19 mouse cellular contexts compared by ENCODE assay signal in the genomic region with DNA sequence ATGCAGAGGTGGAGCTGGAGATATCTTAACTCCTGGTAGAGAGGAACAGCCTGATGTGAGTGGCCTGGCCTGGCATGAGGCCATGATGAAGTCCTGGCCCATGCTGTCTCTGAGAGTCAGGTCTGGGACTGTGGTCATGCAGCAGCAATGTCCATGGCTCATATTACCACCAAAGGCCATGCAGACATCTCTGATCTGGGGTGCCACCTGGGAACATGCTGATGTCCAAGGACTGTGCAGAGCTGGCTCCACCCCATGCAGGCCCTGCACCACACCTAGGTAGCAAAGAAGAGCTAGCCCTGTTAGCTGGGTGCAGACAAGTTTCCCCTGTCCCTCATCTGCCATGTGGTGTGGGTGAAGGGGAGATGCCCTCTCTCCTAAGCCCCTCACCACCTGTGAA.
DNase-seq lines count a peak whose midpoint lies in the region; ATAC-seq and TF ChIP-seq lines count a peak whose summit lies in the region.
"Had no signal": no experiment of that assay in that cellular context is flagged by ENCODE, and none has a peak within 500 bp of the region (broad histone marks: within the 10 kb centered on the region; RNA-seq: fewer than 3 reads in every experiment).

No protein-coding gene starts in this region.

- ATAC-seq in embryonic facial prominence, embryonic 12.5 days (ENCODE audit: insufficient number of reproducible peaks, insufficient read depth, low FRiP score, low TSS enrichment) = peak; percentile 22; the same call in 1 of the 2 replicates
- peak; percentile 19; the same call in 1 of the 2 replicates for ATAC-seq in limb, embryonic 15.5 days (ENCODE audit: insufficient number of reproducible peaks, low FRiP score, low TSS enrichment, low read depth)
- ATAC-seq in midbrain, postnatal 0 days (ENCODE audit: low FRiP score) = peak; percentile 47; the same call in 1 of the 2 replicates
- ATAC-seq in midbrain, embryonic 15.5 days (replicated peaks) = no peak
- ATAC-seq: forebrain, embryonic 16.5 days had no signal

- no peaks in the 10 kb centered on the region for H3K36me3 ChIP-seq in embryonic facial prominence, embryonic 12.5 days
- H3K36me3 ChIP-seq in embryonic facial prominence, embryonic 10.5 days (replicated peaks) = no peaks in the 10 kb centered on the region
- H3K36me3 ChIP-seq in limb, embryonic 15.5 days = no peaks in the 10 kb centered on the region
- no peaks in the 10 kb centered on the region for H3K36me3 ChIP-seq in limb, embryonic 10.5 days
- no peaks in the 10 kb centered on the region for H3K36me3 ChIP-seq in midbrain, postnatal 0 days (ENCODE audit: insufficient read depth, low read length)
- H3K36me3 ChIP-seq in midbrain, embryonic 15.5 days (replicated peaks) = no peaks in the 10 kb centered on the region
- H3K36me3 ChIP-seq: forebrain, embryonic 12.5 days; heart, embryonic 10.5 days; hindbrain, embryonic 15.5 days had no signal

- no peak for DNase-seq in embryonic facial prominence, embryonic 10.5 days (ENCODE audit: low spot score)
- no peak for DNase-seq in limb, embryonic 10.5 days (ENCODE audit: low spot score)
- DNase-seq in midbrain, postnatal 0 days (ENCODE audit: low spot score) = no peak
- no peak for DNase-seq in urinary bladder, postnatal 36 days (ENCODE audit: low spot score in 2 of 2)
- DNase-seq: adrenal gland, postnatal 10 days; cerebellum, adult 18-20 months; cerebellum, adult 9-11 months; cerebellum, postnatal 36 days; gastrocnemius, postnatal 10 days; heart, adult 18-20 months; heart, postnatal 10 days; heart, postnatal 4 days had no signal

- no peaks in the 10 kb centered on the region for H3K9me3 ChIP-seq in embryonic facial prominence, embryonic 12.5 days
- no peaks in the 10 kb centered on the region for H3K9me3 ChIP-seq in embryonic facial prominence, embryonic 10.5 days
- H3K9me3 ChIP-seq in limb, embryonic 15.5 days = no peaks in the 10 kb centered on the region
- no peaks in the 10 kb centered on the region for H3K9me3 ChIP-seq in limb, embryonic 10.5 days (replicated peaks)
- no peaks in the 10 kb centered on the region for H3K9me3 ChIP-seq in midbrain, postnatal 0 days (ENCODE audit: low read length)
- no peaks in the 10 kb centered on the region for H3K9me3 ChIP-seq in midbrain, embryonic 15.5 days
- H3K9me3 ChIP-seq: forebrain, embryonic 12.5 days; heart, embryonic 10.5 days; hindbrain, embryonic 15.5 days had no signal

- H3K4me1 ChIP-seq in embryonic facial prominence, embryonic 12.5 days = no peaks in the 10 kb centered on the region
- no peaks in the 10 kb centered on the region for H3K4me1 ChIP-seq in embryonic facial prominence, embryonic 10.5 days
- no peaks in the 10 kb centered on the region for H3K4me1 ChIP-seq in limb, embryonic 15.5 days
- H3K4me1 ChIP-seq in limb, embryonic 10.5 days = no peaks in the 10 kb centered on the region
- no peaks in the 10 kb centered on the region for H3K4me1 ChIP-seq in midbrain, postnatal 0 days (ENCODE audit: insufficient read depth, low read length)
- H3K4me1 ChIP-seq in midbrain, embryonic 15.5 days = no peaks in the 10 kb centered on the region
- H3K4me1 ChIP-seq: heart, embryonic 10.5 days; hindbrain, embryonic 15.5 days had no signal

- no peak overlapping the region for H3K27ac ChIP-seq in embryonic facial prominence, embryonic 12.5 days
- no peak overlapping the region for H3K27ac ChIP-seq in embryonic facial prominence, embryonic 10.5 days (replicated peaks)
- no peak overlapping the region for H3K27ac ChIP-seq in limb, embryonic 15.5 days
- H3K27ac ChIP-seq in limb, embryonic 10.5 days = no peak overlapping the region
- no peak overlapping the region for H3K27ac ChIP-seq in midbrain, postnatal 0 days (ENCODE audit: low read depth, low read length)
- H3K27ac ChIP-seq in midbrain, embryonic 15.5 days = no peak overlapping the region
- H3K27ac ChIP-seq: forebrain, embryonic 12.5 days; heart, embryonic 10.5 days; hindbrain, embryonic 15.5 days had no signal

- H3K4me3 ChIP-seq in embryonic facial prominence, embryonic 12.5 days = no peak overlapping the region
- H3K4me3 ChIP-seq in embryonic facial prominence, embryonic 10.5 days = no peak overlapping the region
- no peak overlapping the region for H3K4me3 ChIP-seq in limb, embryonic 15.5 days
- no peak overlapping the region for H3K4me3 ChIP-seq in limb, embryonic 10.5 days
- no peak overlapping the region for H3K4me3 ChIP-seq in midbrain, postnatal 0 days (ENCODE audit: low read depth, low read length)
- no peak overlapping the region for H3K4me3 ChIP-seq in midbrain, embryonic 15.5 days
- H3K4me3 ChIP-seq: forebrain, embryonic 12.5 days; heart, embryonic 10.5 days; hindbrain, embryonic 15.5 days had no signal

- no peak overlapping the region for H3K4me2 ChIP-seq in embryonic facial prominence, embryonic 12.5 days (replicated peaks)
- H3K4me2 ChIP-seq in limb, embryonic 15.5 days = no peak overlapping the region
- no peak overlapping the region for H3K4me2 ChIP-seq in midbrain, postnatal 0 days (ENCODE audit: low read depth, low read length, poor library complexity, severe bottlenecking)
- H3K4me2 ChIP-seq in midbrain, embryonic 15.5 days = no peak overlapping the region
- H3K4me2 ChIP-seq: forebrain, embryonic 12.5 days; hindbrain, embryonic 15.5 days had no signal

- no peak for TF ChIP-seq CTCF in midbrain, postnatal 0 days (IDR thresholded peaks at IDR 0.05)

- H3K9ac ChIP-seq in embryonic facial prominence, embryonic 12.5 days = no peak overlapping the region
- H3K9ac ChIP-seq in limb, embryonic 15.5 days = no peak overlapping the region
- H3K9ac ChIP-seq in midbrain, postnatal 0 days (replicated peaks; ENCODE audit: low read length, poor library complexity, severe bottlenecking) = no peak overlapping the region
- H3K9ac ChIP-seq in midbrain, embryonic 15.5 days = no peak overlapping the region
- H3K9ac ChIP-seq: forebrain, embryonic 12.5 days; hindbrain, embryonic 15.5 days had no signal

- H3K27me3 ChIP-seq in embryonic facial prominence, embryonic 12.5 days = no peaks in the 10 kb centered on the region
- no peaks in the 10 kb centered on the region for H3K27me3 ChIP-seq in embryonic facial prominence, embryonic 10.5 days (replicated peaks; ENCODE audit: low read depth, poor library complexity, severe bottlenecking)
- H3K27me3 ChIP-seq in limb, embryonic 15.5 days = no peaks in the 10 kb centered on the region
- H3K27me3 ChIP-seq in limb, embryonic 10.5 days (ENCODE audit: low read depth, poor library complexity, severe bottlenecking) = no peaks in the 10 kb centered on the region
- no peaks in the 10 kb centered on the region for H3K27me3 ChIP-seq in midbrain, postnatal 0 days (ENCODE audit: insufficient read depth, low read length)
- no peaks in the 10 kb centered on the region for H3K27me3 ChIP-seq in midbrain, embryonic 15.5 days (replicated peaks)
- H3K27me3 ChIP-seq: forebrain, embryonic 12.5 days; hindbrain, embryonic 15.5 days had no signal
